ENCODE assay signal across 13 mouse cellular contexts in the genomic region with DNA sequence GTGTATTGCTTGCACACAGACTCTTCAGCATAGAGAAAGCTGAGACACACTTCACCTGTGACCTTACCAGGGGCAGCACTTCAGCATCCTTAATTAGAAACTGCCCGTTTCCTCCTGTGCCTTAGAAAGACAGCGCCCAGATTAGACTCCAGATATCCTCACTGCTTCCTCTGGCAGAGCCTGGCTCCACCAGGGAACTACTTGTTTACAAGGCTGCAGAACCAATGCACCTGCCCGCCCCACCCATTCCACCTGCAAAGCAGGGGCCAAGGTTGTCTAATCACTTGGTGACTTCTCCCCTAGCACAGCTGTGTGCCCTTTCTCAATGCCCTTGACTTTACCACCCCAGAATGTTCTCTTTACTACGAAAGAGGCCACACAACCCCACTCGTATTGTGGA.
"Had no signal": no experiment of that assay in that cellular context is flagged by ENCODE, and none has a peak within 500 bp of the region (broad histone marks: within the 10 kb centered on the region; RNA-seq: fewer than 3 reads in every experiment).

No protein-coding gene starts in this region.

- H3K36me3 ChIP-seq: kidney, embryonic 15.5 days; limb, embryonic 12.5 days; limb, embryonic 15.5 days; liver, embryonic 13.5 days; midbrain, embryonic 12.5 days; midbrain, embryonic 15.5 days; neural tube, embryonic 13.5 days; stomach, embryonic 15.5 days had no signal

- H3K4me1 ChIP-seq: kidney, embryonic 15.5 days; midbrain, embryonic 12.5 days; stomach, embryonic 15.5 days had no signal

- H3K27me3 ChIP-seq: kidney, embryonic 15.5 days; limb, embryonic 12.5 days; limb, embryonic 15.5 days; liver, embryonic 13.5 days; midbrain, embryonic 12.5 days; midbrain, embryonic 15.5 days; neural tube, embryonic 13.5 days; stomach, embryonic 15.5 days had no signal

- H3K27ac ChIP-seq: kidney, embryonic 15.5 days; limb, embryonic 12.5 days; limb, embryonic 15.5 days; liver, embryonic 13.5 days; midbrain, embryonic 12.5 days; midbrain, embryonic 15.5 days; neural tube, embryonic 13.5 days; stomach, embryonic 15.5 days had no signal

- H3K9me3 ChIP-seq: kidney, embryonic 15.5 days; limb, embryonic 12.5 days; limb, embryonic 15.5 days; liver, embryonic 13.5 days; midbrain, embryonic 12.5 days; midbrain, embryonic 15.5 days; neural tube, embryonic 13.5 days; stomach, embryonic 15.5 days had no signal

- H3K9ac ChIP-seq: kidney, embryonic 15.5 days; limb, embryonic 12.5 days; limb, embryonic 15.5 days; liver, embryonic 13.5 days; midbrain, embryonic 12.5 days; midbrain, embryonic 15.5 days; neural tube, embryonic 13.5 days; stomach, embryonic 15.5 days had no signal

- H3K4me3 ChIP-seq: kidney, embryonic 15.5 days; limb, embryonic 12.5 days; limb, embryonic 15.5 days; liver, embryonic 13.5 days; midbrain, embryonic 12.5 days; midbrain, embryonic 15.5 days; myocyte; neural tube, embryonic 13.5 days; stomach, embryonic 15.5 days had no signal

- H3K4me2 ChIP-seq: kidney, embryonic 15.5 days; limb, embryonic 12.5 days; limb, embryonic 15.5 days; liver, embryonic 13.5 days; midbrain, embryonic 12.5 days; midbrain, embryonic 15.5 days; neural tube, embryonic 13.5 days; stomach, embryonic 15.5 days had no signal

- ATAC-seq: midbrain, embryonic 15.5 days had no signal

- DNase-seq: liver, embryonic 13.5 days; lung, adult 2 months; retina, postnatal 1 day; spleen, adult 18-20 months; thymus, postnatal 25 days had no signal
